Mouse (Mus musculus): ENCODE measurements around the gene Gm21970.
A peak's percentile ranks its signal among the peaks of the same experiment; 100 is the strongest.
"Not testable (repeated sequence)": the region's sequence is repeated elsewhere in the genome, so short reads cannot be mapped to it uniquely, and the experiment has no call there.

The Gm21970 gene

DNA sequence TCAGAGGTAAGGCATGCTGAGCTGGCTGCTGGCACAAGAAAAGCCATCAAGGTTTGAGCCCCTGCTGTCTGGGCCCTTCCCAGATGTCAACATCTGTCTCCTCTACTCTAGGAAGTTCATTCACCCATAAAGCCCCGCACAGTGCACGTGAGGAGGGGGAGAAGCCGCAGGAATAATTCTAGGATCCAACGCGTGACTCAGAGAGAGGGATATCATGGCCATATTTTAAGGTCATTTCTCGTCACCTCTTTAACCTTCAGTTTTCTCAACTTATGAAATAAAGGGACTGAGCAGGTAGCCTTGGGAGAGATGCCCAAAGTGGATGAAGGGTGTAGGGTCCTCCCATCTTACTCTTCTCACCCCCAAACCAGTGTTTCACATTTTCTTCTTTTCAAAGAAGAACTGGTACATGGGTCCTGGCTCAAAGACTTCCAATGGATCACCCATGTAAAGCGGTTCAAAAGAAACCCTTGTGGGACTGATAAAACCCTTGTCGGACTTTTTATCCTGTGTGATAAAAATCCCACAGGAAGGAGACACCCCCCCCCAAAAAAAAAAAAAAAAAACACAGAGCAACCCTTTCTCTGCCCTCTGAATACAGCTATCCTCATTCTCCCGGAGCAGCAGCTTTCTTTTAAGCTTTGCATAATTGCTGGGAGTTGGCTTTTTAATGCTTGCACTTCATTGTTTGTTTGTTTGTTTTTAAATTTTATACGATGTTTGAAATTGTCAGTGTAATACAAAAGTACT is 13.5 kb downstream of the Gm21970 start:
- no peak for DNase-seq

GRCm38 (mm10) chr16:91405640-91406584 is 14.4 kb downstream of the Gm21970 start, which contains the start of gene Il10rb:
Il10rb (plus strand) TSS chr16:91406164.
- DNase-seq = peak; percentile 86

GRCm38 (mm10) chr16:91406585-91407220 is 15.2 kb downstream of the Gm21970 start:
- DNase-seq = peak; percentile 66

- no peak for DNase-seq
Observed at GRCm38 (mm10) chr16:91413102-91413844, 21.8 kb downstream of the Gm21970 start.

- DNase-seq = no peak
Observed at GRCm38 (mm10) chr16:91415391-91416189, 24.1 kb downstream of the Gm21970 start.

DNA sequence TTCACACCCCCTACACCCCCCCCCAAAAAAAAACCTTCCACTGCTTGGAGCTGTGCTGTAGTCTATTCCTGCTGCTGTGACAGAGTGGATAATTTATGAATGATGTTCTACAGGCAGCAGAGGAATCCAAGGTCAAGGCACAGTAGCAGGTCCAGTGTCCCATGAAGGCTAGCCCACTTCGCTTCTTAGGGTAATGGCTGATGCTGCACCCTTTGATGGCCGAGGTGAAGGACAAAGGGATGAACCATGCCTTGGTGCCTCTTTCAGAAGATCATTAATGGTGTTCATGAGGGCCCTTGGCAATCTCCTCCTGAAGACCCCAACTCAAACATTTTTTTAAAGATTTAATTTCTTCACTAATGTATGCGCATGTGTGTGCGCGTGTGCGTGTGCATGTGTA is 24.8 kb downstream of the Gm21970 start:
- DNase-seq = no peak

GRCm38 (mm10) chr16:91416938-91417337 is 25.4 kb downstream of the Gm21970 start:
- DNase-seq = no peak

- no peak for DNase-seq
Observed at GRCm38 (mm10) chr16:91418531-91418930, 27.0 kb downstream of the Gm21970 start.

- no peak for DNase-seq
Observed at GRCm38 (mm10) chr16:91425816-91426215, 34.3 kb downstream of the Gm21970 start.

DNA sequence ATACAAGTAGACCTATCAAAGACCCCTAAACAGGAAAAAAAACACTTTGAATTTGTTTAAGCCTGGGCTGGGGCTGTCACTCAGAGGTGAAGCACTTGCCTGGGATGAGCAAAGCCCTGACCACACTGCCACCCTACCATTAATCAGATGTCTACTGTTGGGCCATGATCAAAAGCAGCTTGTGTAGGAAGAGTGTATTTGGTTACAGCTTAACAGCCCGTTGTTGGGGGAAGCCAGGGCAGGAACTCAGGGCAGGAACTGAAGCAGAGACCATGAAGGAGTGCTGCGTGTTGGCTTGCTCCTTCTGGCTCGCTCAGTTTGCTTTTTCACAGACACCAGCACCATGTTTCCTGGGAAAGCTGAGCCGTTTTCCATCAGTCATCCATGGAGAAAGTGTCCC is 35.1 kb downstream of the Gm21970 start:
- DNase-seq = no peak

DNA sequence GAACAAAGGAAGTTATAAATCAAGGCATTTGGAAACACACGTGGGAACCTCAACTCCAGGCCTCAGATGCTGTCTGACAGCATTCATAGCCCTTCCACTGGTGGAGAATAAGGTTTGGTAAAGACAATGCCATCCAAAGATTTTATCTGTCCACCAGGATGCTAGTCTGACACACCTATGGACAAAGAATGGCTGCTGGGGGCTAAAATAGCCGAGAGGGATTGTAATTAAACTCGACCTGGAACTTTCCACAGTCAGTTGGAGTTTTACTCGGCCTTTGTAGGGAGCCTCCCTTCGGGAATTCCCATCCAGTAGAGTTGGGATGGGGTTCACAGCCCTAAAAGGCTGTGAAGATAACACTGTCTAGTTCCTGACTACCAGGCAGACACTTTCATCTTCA is 35.9 kb downstream of the Gm21970 start:
- no peak for DNase-seq

- DNase-seq = no peak
Observed at GRCm38 (mm10) chr16:91428259-91428865, 36.8 kb downstream of the Gm21970 start.

DNA sequence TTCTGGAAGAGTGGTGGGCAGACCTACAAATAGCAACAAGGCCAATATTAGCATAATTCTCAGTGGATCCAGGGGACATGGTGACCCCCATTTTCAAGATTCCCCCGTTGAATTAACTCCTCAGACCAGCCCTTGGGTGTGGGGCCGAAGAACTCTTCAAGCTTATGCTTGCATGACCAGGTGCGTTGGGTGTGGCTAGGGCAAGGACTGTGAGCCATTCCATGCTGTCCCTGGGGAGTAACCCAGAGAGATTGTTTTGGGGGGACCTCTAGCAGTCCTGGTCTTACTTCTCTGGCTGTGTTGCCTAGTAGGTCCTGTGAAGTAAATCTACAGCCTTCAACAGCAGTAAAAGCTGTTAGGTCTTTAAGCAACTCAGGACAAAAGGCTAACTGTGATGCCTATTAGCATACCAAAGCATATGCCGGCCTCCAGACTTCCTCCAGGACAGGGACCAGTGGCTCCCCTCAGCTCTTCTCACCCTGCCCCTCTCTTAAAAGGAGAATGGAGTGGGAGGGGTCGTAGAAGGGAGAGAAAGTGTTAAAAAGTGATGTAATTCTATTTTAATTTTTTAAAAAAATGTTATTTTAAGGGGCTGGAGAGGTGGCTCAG is 41.3 kb downstream of the Gm21970 start:
- no peak for DNase-seq

DNA sequence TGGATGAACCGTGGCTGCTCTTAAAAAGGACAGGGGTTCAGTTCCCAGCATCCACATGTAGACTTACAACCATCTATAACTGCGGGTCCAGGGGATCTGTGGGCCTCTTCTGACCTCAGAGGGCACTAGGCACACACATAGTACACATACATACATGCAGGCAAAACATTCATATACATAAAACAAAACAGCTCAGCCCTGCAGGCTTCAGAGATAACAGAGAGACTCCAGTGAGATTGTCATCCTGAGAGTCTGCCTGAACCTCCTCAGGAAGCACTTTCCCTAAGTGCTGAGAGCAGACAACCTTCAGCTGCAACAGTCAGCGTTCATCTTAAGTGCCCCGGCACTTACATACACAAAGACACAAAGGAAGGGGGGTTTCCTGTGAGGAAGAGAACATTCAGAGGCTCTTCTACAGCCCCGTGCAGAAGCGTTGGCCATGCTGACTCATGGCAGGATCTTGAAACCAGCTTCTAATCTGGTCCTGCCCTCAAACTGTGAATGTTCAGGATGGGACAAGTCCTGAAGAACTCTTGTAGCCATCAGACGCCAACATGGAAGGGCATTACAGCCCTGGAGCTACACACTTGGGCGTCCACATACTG is 41.9 kb downstream of the Gm21970 start:
- no peak for DNase-seq

GRCm38 (mm10) chr16:91434119-91434518 is 42.6 kb downstream of the Gm21970 start:
- DNase-seq = no peak

GRCm38 (mm10) chr16:91438081-91438480 is 46.6 kb downstream of the Gm21970 start:
- DNase-seq = no peak

DNA sequence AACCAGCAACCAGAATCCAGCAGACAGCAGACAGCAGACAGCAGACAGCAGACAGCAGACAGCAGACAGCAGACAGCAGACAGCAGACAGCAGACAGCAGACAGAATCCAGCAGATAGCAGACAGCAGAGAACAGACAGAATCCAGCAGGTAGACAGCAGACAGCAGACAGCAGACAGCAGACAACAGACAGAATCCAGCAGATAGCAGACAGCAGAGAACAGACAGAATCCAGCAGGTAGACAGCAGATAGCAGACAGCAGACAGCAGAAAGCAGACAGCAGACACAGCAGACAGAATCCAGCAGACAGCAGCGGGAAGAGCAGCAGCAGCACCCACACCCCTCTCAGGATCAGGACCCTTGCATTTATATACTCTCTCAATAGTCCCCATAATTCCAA is 47.1 kb downstream of the Gm21970 start:
- not testable (repeated sequence) for DNase-seq

DNA sequence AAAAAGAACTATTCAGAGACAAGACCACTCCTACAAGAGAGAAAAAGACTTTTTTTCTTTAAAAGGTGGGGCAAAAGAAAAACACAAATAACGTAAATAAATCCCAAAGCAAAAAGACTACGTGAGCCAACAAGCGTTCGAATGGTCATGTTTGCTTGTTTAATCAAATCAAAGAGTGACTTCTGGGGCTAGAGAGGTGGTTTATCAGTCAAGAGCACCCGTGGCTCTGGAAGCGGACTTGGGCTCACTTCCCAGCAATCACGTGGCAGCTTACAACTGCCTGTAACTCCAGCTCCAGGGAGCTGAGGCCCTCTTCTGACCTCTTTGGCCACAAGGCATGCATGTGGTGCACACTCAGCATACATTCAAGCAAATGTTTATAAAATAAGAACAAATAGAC is 49.8 kb downstream of the Gm21970 start:
- peak; percentile 77 for DNase-seq

DNA sequence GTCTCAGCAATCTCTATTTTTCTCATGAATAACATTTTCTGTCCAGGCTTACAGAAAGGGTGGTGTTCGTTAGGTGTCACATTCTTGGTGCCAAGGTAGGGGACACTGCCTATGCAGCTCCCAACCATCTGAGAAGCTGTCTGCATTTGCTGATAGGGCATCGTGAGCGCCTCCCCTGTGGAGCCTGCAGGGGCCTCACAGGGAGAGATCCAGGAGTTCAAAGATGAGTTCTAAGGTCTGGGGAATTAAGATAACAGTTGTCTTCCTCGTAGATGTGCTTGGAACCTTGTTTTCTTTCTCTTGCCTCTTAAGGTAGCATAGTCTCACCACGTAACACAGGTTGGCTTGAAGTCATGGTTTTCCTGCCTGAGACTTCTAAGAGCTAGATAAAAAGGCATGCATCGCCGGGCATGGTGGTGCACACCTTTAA is 50.3 kb downstream of the Gm21970 start:
- DNase-seq = no peak

GRCm38 (mm10) chr16:91442446-91442845 is 50.9 kb downstream of the Gm21970 start:
- no peak for DNase-seq
